Mouse (Mus musculus) neutrophil, adult 5-6 weeks (primary cell): ENCODE results near the gene Limk1. TPM values are rescaled to one million over a fixed set of nuclear protein-coding genes. Genes with fewer than 3 reads are reported as not detected.

Source experiments
- ATAC-seq: fragments of 151-379, 151-347 bp; 2 replicates; pipeline ENCODE4 v1.8.0; 2017; ENCODE audit warnings: mild to moderate bottlenecking, moderate TSS enrichment; ENCODE audit not compliant: insufficient number of reproducible peaks, poor library complexity, low FRiP score, severe bottlenecking; ENCODE audit errors: extremely low read depth
- total RNA-seq: library from RNA; stranded (forward); fragments of 200-1000 nt; gene quantifications from 2 replicates; pipeline ENCODE4 v1.2.3, GENCODE M21; 2017

The Limk1 gene
- total RNA-seq = 5.4 and 6.3 TPM in 2 replicates

GRCm38 (mm10) chr5:134688086-134688717 lies at the start of gene Limk1:
Gene Limk1, minus strand, starts transcription at chr5:134688598.
- no peak for ATAC-seq

GRCm38 (mm10) chr5:134734920-134735319 lies 46.5 kb upstream of the Limk1 start:
- ATAC-seq = no peak

DNA sequence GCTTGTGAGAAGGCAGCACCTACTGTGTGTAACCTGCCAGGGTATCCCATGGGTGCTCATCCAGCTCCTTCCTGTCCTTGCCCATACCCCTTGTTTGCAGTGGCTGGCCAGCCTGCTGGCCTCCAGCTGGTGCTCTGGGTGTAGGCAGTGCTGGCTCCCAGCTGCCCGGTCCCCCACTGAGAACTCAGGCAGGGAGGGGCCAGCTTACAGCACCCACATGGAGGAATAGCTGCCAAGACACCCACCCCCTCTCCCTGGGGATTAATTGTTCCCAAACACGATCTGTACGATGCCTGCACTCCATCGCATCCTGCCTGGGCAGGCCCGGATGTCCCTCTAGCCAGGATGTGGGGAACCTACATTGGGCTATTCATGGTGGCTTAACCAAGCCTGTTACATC lies 45.7 kb upstream of the Limk1 start:
- ATAC-seq = no peak

DNA sequence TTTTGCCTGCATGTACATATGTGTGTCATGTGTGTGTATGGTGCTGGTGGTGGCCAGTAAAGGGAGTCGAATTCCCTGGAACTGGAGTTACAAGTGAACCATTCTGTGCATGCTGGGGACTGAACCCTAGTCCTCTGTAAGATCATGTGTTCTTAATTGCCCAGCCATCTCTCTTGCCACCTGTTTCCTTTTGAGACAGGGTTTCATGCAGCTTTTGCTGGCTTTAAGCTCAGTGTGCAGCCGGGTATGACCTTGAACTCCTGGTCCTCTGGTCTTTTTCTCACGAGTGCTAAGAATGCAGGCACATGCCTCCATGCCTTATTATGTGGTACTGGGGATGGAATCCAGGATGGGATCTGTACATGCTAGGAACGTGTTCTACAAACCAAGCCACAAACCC lies 44.8 kb upstream of the Limk1 start:
- no peak for ATAC-seq

DNA sequence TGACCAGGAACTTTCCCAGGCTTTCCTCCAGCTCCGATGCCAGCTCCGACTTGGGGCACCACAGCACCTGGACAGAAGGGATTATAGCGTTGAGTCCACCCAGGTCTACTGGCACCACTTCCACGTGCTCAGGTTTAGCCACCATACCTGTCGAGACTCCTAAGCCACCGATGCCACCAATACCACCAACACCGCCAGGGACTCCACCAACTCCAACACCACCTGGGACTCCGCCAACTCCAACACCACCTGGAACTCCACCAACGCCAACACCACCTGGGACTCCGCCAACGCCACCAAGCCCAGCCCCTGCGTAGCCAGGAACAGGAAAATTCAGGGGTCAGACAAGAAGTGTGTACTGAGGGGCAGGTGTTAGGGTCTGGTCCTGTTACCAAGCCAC lies 40.7 kb upstream of the Limk1 start:
- ATAC-seq = no peak

DNA sequence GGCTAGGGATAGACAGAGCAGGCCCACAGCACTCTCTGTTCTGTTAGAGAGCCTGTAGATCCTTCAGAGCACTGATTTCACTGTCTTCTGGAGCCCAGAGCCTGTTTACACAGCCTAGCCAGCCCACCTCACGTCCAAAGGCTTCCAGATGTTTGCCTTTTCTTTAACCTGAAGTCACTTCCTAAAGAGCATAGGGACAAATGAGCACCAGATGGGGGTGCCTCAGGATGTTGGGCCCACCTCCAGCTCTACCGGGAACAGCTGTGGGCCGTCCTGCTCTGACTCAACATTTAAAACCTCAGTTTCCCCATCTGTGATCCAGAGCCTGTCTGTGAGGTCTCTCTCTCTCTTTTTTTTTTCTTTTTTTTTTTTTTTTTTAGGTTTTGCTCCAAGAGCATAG lies 40.1 kb upstream of the Limk1 start:
- no peak for ATAC-seq

DNA sequence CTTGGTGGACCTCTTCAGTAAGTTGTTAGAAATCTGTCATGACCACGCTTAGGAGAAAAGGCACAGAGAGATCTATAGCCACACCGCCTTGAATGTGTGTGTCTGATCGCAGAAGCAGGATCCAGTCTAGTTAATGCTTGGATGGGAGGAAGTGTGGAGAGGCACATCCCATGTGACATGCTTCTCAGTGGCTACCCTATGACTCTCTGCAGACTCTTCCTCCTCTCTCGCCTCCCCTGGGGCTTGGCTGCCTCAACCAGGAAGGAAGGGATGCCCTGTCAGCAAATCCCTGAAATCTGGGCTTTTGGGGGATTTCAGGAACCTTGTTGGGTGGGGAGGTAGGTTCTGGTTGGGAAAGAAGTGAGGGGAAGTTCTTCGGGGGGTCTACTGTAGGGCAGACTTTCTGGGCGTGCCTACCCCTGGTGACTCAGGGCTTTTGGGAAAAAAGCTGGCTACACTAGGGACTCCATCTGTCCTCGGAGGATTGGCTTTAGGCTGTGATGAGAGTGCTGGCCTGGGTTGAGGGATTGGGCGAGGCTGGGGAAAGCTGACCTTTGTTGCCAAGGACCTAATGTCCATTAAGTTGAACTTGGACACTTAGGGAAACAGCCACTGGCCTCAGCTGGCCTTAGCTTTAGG lies 38.7 kb upstream of the Limk1 start:
- no peak for ATAC-seq

GRCm38 (mm10) chr5:134725299-134725698 lies 36.9 kb upstream of the Limk1 start:
- ATAC-seq = no peak

DNA sequence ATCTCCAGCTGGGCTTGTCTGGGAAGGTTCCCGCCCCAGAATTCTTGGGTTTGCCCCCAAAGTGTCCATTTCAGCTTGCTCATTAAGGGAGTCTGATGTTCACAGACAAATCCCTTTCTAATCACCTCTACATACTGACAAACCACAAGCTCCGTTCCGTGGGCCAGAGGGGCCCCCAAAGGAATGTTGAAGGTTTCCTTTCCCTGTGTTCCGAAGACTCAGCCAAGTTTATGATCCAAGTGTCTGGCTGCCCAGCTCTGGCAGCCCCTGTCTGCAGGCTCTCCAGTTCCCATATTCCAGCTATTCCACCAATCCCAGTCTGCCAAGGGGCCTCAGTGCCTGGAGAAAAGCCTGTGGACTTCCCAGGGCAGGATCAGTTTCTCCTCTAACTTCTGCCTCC lies 31.7 kb upstream of the Limk1 start:
- no peak for ATAC-seq

DNA sequence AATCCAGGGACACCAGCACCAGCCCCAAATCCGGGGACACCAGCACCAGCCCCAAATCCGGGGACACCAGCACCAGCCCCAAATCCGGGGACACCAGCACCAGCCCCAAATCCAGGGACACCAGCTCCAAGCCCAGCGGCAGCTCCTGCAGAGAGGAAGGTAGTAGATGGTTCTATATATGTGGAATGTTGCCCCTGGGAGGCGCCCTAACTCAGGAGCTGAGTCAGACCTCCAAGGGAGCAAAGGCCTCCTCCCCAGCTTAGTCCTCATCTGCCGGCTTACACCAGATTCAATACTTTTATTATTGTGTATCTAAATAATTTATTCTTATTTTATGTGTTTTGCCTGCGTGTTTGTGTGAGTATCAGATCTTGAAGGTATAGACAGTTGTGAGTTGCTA lies 22.7 kb upstream of the Limk1 start:
- no peak for ATAC-seq

DNA sequence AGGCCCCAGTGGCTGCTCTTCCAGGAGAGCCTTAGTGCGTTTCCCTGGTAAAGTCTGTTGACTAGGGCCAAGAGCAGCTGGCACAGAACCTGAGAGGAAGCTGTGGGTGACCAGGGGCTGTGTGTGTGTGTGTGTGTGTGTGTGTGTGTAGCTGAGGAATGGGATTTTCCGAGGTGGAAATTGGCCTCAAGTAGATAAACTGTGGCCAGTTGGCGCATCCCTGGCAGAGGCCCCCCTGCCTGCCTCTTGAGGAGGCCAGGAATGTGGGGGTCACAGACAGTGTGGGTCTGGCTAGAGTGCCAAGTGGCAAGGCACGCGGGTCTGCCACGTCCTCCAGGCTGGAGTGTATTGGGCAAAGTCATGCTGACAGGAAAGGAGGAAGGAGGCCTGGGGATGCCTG lies 20.9 kb upstream of the Limk1 start:
- no peak for ATAC-seq

- ATAC-seq = peak; percentile 75; the same call in 1 of the 2 replicates
Measured at GRCm38 (mm10) chr5:134704157-134704556, 15.8 kb upstream of the Limk1 start.

- no peak for ATAC-seq
Measured at GRCm38 (mm10) chr5:134695539-134695938, 7.1 kb upstream of the Limk1 start.

- no peak for ATAC-seq
Measured at GRCm38 (mm10) chr5:134695082-134695481, 6.7 kb upstream of the Limk1 start.

DNA sequence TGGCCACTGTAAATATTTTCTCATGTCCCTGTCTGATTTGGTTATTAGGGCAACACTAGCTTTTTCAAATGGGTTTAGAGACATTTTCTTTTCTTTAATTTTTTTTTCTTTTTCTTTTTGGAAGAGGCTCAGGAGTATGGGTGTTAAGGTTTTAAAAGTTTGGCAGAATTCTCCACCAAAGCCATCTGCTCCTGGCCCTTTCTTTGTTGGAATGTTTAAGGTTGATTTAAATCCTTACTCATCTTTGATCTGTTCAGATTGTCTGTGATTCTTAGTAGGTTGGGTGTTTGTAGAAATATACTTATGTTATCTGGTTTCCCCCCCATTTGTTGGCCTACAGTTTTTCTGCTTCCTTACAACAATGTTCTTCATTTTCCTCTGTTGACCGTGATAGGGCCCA lies 4.3 kb upstream of the Limk1 start:
- ATAC-seq = no peak

- peak; percentile 85 for ATAC-seq
Measured at GRCm38 (mm10) chr5:134688718-134689284, 403 bp upstream of the Limk1 start.

- ATAC-seq = no peak
Measured at GRCm38 (mm10) chr5:134687187-134687586, 1.2 kb downstream of the Limk1 start.

- no peak for ATAC-seq
Measured at GRCm38 (mm10) chr5:134686541-134686940, 1.9 kb downstream of the Limk1 start.

GRCm38 (mm10) chr5:134684398-134684797 lies 4.0 kb downstream of the Limk1 start:
- ATAC-seq = no peak

DNA sequence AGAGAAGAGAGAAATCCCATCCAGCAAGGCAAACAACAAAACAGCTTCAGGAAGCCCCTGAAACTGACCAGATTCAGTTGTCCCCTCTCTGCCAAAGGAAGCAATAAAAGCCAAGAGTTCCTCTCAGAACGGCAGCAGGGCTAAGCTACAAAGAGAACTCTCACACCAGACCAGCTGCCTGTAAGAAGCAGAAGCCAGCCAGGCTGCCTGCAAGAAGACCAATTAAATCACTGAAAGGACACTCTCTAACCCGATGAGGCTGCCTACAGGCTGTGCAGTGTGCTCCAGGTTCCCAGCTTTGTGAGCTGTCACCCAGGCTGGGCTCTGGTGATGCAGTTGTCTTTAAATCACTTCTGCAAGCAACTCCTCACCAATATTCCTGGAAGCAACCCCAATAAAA lies 4.6 kb downstream of the Limk1 start:
- ATAC-seq = no peak

DNA sequence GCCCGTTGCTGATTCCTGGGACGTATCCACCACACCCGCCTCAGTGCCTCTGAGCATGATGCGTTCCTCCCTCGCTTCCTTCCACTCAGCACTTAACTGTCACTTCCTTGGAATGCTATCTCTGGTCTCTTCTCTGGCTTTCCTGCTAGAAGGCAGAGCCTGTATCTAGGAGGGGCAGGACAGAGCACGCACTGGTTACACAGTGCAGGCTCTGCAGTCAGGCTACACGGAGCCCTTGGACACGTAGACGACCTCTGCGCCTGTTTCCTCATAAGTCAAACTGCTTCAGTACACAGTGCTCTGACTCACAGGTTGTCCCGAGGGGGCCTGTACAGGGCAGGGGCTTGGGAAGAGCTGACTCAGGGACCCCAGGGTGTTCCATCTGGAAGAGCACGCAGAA lies 8.2 kb downstream of the Limk1 start:
- no peak for ATAC-seq
